Mouse (Mus musculus): ENCODE data around the gene Sptlc2. TPM values are rescaled to one million over a fixed set of nuclear protein-coding genes. Genes with fewer than 3 reads are reported as not detected.

The Sptlc2 gene
- polyA plus RNA-seq, 1 experiment from 2014 or later = 69.1 TPM

DNA sequence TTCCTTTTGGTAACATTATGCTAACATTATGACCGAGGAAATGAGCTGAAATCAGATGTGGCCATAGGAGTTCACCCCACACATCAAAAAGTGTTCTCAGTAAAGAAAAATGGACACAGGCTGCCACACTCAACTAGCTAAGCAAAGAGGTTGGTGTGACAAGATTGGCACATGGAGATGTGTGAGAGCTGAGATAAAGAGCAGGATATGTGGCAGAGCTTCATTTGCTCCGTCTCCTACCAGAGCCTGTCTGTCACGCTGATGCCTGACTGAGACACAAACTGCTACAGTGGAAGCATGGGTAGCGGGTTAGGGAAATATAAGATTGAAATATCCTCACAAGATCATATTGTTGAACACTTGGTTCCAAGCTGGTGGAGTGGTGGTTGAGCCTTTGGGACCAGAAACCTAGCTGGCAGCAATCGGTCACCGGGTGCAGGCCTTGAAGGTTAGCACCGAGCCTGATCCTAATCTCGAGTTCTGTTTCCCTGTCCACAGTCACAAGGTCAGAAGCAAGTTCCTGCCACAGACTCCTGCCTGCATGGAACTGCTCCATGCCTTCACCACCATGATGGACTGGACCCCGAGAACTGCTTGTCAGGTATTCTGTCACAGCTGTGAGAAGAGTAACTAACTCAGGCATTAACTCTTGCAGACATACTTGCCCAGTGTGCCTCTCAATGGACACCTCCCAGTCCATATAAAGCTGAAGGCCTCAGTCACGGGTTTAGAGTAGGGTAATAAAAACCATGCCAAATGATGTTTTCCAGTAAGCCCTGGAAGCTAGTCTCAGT is 7.4 kb downstream of the Sptlc2 start:
- Histone ChIP-seq H3K4me1 (ENCODE audit: control insufficient read depth in 2 of 2, insufficient read depth in 2 of 2, low read length in 2 of 2) (peaks cover 6 to 18% of the 10 kb centered on the region in 2 experiments), H3K27me3 (ENCODE audit: control insufficient read depth, insufficient read depth, low read length) (no peaks in the 10 kb centered on the region), H3K9ac (ENCODE audit: low read length) (no peak overlapping the region), H3K27ac (replicated peaks in 1 of 2; ENCODE audit: control insufficient read depth in 1 of 2, insufficient read depth in 1 of 2, low read depth in 2 of 2, low read length in 2 of 2) (peak overlapping the region; percentile 5 to 50; a peak in 3 of 4 replicates), H3K36me3 (ENCODE audit: control insufficient read depth, insufficient read depth, low read length) (no peaks in the 10 kb centered on the region), H3K4me2 (ENCODE audit: low read length) (no peak overlapping the region), H3K9me3 (ENCODE audit: control insufficient read depth, low read length) (no peaks in the 10 kb centered on the region), H3K4me3 (ENCODE audit: control insufficient read depth in 1 of 2, insufficient read depth in 1 of 2, low read depth in 1 of 2, low read length in 2 of 2) (no peak overlapping the region)
- no peak for ATAC-seq (ENCODE audit: insufficient number of reproducible peaks, insufficient read depth, low FRiP score, low read depth)
- WGBS = 55% methylated on average over 10 of the region's 10 CpGs

GRCm38 (mm10) chr12:87379496-87379895 is 8.7 kb downstream of the Sptlc2 start:
- H3K4me3 ChIP-seq (ENCODE audit: control insufficient read depth in 1 of 2, insufficient read depth in 1 of 2, low read depth in 1 of 2, low read length in 2 of 2) = no peak overlapping the region
- H3K9ac ChIP-seq (ENCODE audit: low read length) = no peak overlapping the region
- WGBS = 82% methylated on average over 2 of the region's 2 CpGs
- peaks cover 6 to 18% of the 10 kb centered on the region in 2 experiments for H3K4me1 ChIP-seq (ENCODE audit: control insufficient read depth in 2 of 2, insufficient read depth in 2 of 2, low read length in 2 of 2)
- no peak for ATAC-seq (ENCODE audit: insufficient number of reproducible peaks, insufficient read depth, low FRiP score, low read depth)
- H3K36me3 ChIP-seq (ENCODE audit: control insufficient read depth, insufficient read depth, low read length) = no peaks in the 10 kb centered on the region
- H3K27ac ChIP-seq (replicated peaks in 1 of 2; ENCODE audit: control insufficient read depth in 1 of 2, insufficient read depth in 1 of 2, low read depth in 2 of 2, low read length in 2 of 2) = no peak overlapping the region
- no peaks in the 10 kb centered on the region for H3K9me3 ChIP-seq (ENCODE audit: control insufficient read depth, low read length)
- no peak overlapping the region for H3K4me2 ChIP-seq (ENCODE audit: low read length)
- H3K27me3 ChIP-seq (ENCODE audit: control insufficient read depth, insufficient read depth, low read length) = no peaks in the 10 kb centered on the region

GRCm38 (mm10) chr12:87374159-87374558 is 14.0 kb downstream of the Sptlc2 start:
- H3K4me2 ChIP-seq (ENCODE audit: low read length) = no peak overlapping the region
- no peak overlapping the region for H3K27ac ChIP-seq (replicated peaks in 1 of 2; ENCODE audit: control insufficient read depth in 1 of 2, insufficient read depth in 1 of 2, low read depth in 2 of 2, low read length in 2 of 2)
- H3K4me3 ChIP-seq (ENCODE audit: control insufficient read depth in 1 of 2, insufficient read depth in 1 of 2, low read depth in 1 of 2, low read length in 2 of 2) = no peak overlapping the region
- no peaks in the 10 kb centered on the region for H3K9me3 ChIP-seq (ENCODE audit: control insufficient read depth, low read length)
- no peaks in the 10 kb centered on the region for H3K4me1 ChIP-seq (ENCODE audit: control insufficient read depth in 2 of 2, insufficient read depth in 2 of 2, low read length in 2 of 2)
- no peak overlapping the region for H3K9ac ChIP-seq (ENCODE audit: low read length)
- 87% methylated on average over 6 of the region's 6 CpGs for WGBS
- no peaks in the 10 kb centered on the region for H3K36me3 ChIP-seq (ENCODE audit: control insufficient read depth, insufficient read depth, low read length)
- no peak for ATAC-seq (ENCODE audit: insufficient number of reproducible peaks, insufficient read depth, low FRiP score, low read depth)
- no peaks in the 10 kb centered on the region for H3K27me3 ChIP-seq (ENCODE audit: control insufficient read depth, insufficient read depth, low read length)

DNA sequence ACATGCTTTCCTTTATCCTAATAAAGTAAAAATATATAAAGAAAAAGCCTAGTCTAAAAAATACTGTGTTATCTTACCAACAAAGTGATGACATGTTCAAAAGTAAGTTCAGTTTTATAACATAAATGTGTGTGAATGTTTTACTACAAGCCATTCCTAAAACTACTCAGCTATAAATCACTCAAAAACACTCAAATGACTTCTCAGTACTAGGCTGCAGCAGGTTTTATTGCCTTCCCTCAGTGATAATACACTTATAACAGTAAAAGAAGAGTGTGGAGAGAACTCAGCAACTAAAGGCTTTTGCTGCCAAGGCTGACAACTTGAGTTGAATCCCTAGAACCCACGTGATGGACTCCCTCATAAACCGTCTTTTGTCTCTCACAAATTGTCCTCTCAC is 18.8 kb downstream of the Sptlc2 start:
- ATAC-seq (ENCODE audit: insufficient number of reproducible peaks, insufficient read depth, low FRiP score, low read depth) = no peak
- Histone ChIP-seq H3K4me3 (ENCODE audit: control insufficient read depth in 1 of 2, insufficient read depth in 1 of 2, low read depth in 1 of 2, low read length in 2 of 2) (no peak overlapping the region), H3K27ac (replicated peaks in 1 of 2; ENCODE audit: control insufficient read depth in 1 of 2, insufficient read depth in 1 of 2, low read depth in 2 of 2, low read length in 2 of 2) (no peak overlapping the region), H3K9me3 (ENCODE audit: control insufficient read depth, low read length) (no peaks in the 10 kb centered on the region), H3K4me1 (ENCODE audit: control insufficient read depth in 2 of 2, insufficient read depth in 2 of 2, low read length in 2 of 2) (no peaks in the 10 kb centered on the region), H3K27me3 (ENCODE audit: control insufficient read depth, insufficient read depth, low read length) (no peaks in the 10 kb centered on the region), H3K4me2 (ENCODE audit: low read length) (no peak overlapping the region), H3K9ac (ENCODE audit: low read length) (no peak overlapping the region), H3K36me3 (ENCODE audit: control insufficient read depth, insufficient read depth, low read length) (peaks cover 33% of the 10 kb centered on the region)
- WGBS = 70% methylated on average over 2 of the region's 2 CpGs

DNA sequence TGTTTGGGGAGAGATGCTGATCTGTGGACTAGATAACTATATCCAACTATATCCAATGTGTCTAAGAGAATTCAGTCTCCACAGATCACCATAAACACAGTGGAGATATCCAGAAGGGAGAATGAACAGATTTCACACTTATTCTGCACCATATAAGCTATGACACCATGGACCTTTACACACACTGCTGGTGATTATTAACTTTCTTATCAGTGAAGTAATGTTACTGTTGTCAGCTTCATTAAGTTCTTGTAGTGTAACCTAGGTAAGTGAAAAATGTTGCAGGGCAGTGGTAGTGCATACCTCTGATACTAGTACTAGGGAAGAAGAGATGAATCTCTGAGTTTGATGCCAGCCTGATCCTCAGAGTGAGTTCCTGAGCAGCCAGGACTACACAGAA is 20.1 kb downstream of the Sptlc2 start:
- ATAC-seq (ENCODE audit: insufficient number of reproducible peaks, insufficient read depth, low FRiP score, low read depth) = no peak
- H3K9ac ChIP-seq (ENCODE audit: low read length) = no peak overlapping the region
- no peak overlapping the region for H3K27ac ChIP-seq (replicated peaks in 1 of 2; ENCODE audit: control insufficient read depth in 1 of 2, insufficient read depth in 1 of 2, low read depth in 2 of 2, low read length in 2 of 2)
- no peaks in the 10 kb centered on the region for H3K9me3 ChIP-seq (ENCODE audit: control insufficient read depth, low read length)
- no peak overlapping the region for H3K4me2 ChIP-seq (ENCODE audit: low read length)
- peaks cover 33% of the 10 kb centered on the region for H3K36me3 ChIP-seq (ENCODE audit: control insufficient read depth, insufficient read depth, low read length)
- no peaks in the 10 kb centered on the region for H3K27me3 ChIP-seq (ENCODE audit: control insufficient read depth, insufficient read depth, low read length)
- H3K4me1 ChIP-seq (ENCODE audit: control insufficient read depth in 2 of 2, insufficient read depth in 2 of 2, low read length in 2 of 2) = peaks cover 2 to 6% of the 10 kb centered on the region in 2 experiments; a peak in 3 of 4 replicates
- H3K4me3 ChIP-seq (ENCODE audit: control insufficient read depth in 1 of 2, insufficient read depth in 1 of 2, low read depth in 1 of 2, low read length in 2 of 2) = no peak overlapping the region

- H3K9ac ChIP-seq (ENCODE audit: low read length) = no peak overlapping the region
- no peak for ATAC-seq (ENCODE audit: insufficient number of reproducible peaks, insufficient read depth, low FRiP score, low read depth)
- H3K4me2 ChIP-seq (ENCODE audit: low read length) = no peak overlapping the region
- no peak overlapping the region for H3K4me3 ChIP-seq (ENCODE audit: control insufficient read depth in 1 of 2, insufficient read depth in 1 of 2, low read depth in 1 of 2, low read length in 2 of 2)
- H3K9me3 ChIP-seq (ENCODE audit: control insufficient read depth, low read length) = no peaks in the 10 kb centered on the region
- WGBS = 78% methylated on average over 9 of the region's 9 CpGs
- peaks cover 2 to 8% of the 10 kb centered on the region in 2 experiments; a peak in 3 of 4 replicates for H3K4me1 ChIP-seq (ENCODE audit: control insufficient read depth in 2 of 2, insufficient read depth in 2 of 2, low read length in 2 of 2)
- H3K27ac ChIP-seq (replicated peaks in 1 of 2; ENCODE audit: control insufficient read depth in 1 of 2, insufficient read depth in 1 of 2, low read depth in 2 of 2, low read length in 2 of 2) = no peak overlapping the region
- no peaks in the 10 kb centered on the region for H3K27me3 ChIP-seq (ENCODE audit: control insufficient read depth, insufficient read depth, low read length)
- H3K36me3 ChIP-seq (ENCODE audit: control insufficient read depth, insufficient read depth, low read length) = peaks cover 33% of the 10 kb centered on the region
Observed at GRCm38 (mm10) chr12:87365676-87366075, 22.5 kb downstream of the Sptlc2 start.

DNA sequence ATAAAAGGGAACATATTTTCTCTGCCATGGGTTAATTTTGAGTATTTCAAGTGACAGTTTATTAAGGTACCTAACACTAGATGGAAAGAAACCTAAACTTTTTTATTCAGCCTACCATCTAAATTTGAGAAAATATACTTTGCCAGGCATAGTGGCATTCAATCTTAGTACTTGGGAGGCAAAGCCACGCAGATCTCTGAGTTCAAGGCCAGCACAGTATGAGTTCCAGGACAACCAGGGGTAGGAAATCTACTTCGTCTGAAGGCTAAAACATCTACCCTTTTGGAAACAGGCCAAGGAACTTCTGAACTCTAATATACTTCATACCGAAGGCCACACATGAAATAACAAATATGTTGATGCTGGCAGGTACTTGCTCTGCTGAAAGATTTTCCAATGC is 26.0 kb downstream of the Sptlc2 start:
- Histone ChIP-seq H3K27ac (replicated peaks in 1 of 2; ENCODE audit: control insufficient read depth in 1 of 2, insufficient read depth in 1 of 2, low read depth in 2 of 2, low read length in 2 of 2) (0 out of 4 replicates have a peak overlapping the region, but pooled peaks of 1 of the 2 experiments have one; percentile 4), H3K4me3 (ENCODE audit: control insufficient read depth in 1 of 2, insufficient read depth in 1 of 2, low read depth in 1 of 2, low read length in 2 of 2) (no peak overlapping the region), H3K4me1 (ENCODE audit: control insufficient read depth in 2 of 2, insufficient read depth in 2 of 2, low read length in 2 of 2) (peaks cover 2 to 8% of the 10 kb centered on the region in 2 experiments; a peak in 3 of 4 replicates), H3K27me3 (ENCODE audit: control insufficient read depth, insufficient read depth, low read length) (no peaks in the 10 kb centered on the region), H3K4me2 (ENCODE audit: low read length) (no peak overlapping the region), H3K36me3 (ENCODE audit: control insufficient read depth, insufficient read depth, low read length) (peaks cover 20% of the 10 kb centered on the region), H3K9me3 (ENCODE audit: control insufficient read depth, low read length) (no peaks in the 10 kb centered on the region), H3K9ac (ENCODE audit: low read length) (no peak overlapping the region)
- ATAC-seq (ENCODE audit: insufficient number of reproducible peaks, insufficient read depth, low FRiP score, low read depth) = no peak
- 56% methylated on average over 3 of the region's 3 CpGs for WGBS

DNA sequence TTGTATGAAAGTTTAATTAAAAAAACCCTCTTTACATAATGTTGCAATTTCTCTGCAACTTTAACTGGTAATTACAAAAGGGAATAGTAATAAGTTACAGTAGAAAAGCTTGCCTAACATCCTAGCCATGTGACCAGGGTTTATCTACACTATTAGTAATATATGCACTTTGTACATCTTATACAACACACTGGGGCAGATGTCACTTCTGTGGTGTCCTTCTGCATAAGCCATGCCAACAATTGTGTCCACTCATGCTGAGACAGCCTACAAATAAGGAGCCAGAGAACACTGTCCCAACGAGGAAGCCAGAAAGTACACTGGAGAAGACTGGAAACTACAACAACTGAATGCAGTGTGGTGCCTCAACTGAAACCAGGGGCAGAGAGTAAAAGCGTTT is 40.1 kb downstream of the Sptlc2 start:
- no peak overlapping the region for H3K4me2 ChIP-seq (ENCODE audit: low read length)
- no peak overlapping the region for H3K9ac ChIP-seq (ENCODE audit: low read length)
- no peak overlapping the region for H3K4me3 ChIP-seq (ENCODE audit: control insufficient read depth in 1 of 2, insufficient read depth in 1 of 2, low read depth in 1 of 2, low read length in 2 of 2)
- WGBS = 65% methylated on average over 2 of the region's 2 CpGs
- no peak overlapping the region for H3K27ac ChIP-seq (replicated peaks in 1 of 2; ENCODE audit: control insufficient read depth in 1 of 2, insufficient read depth in 1 of 2, low read depth in 2 of 2, low read length in 2 of 2)
- no peak for ATAC-seq (ENCODE audit: insufficient number of reproducible peaks, insufficient read depth, low FRiP score, low read depth)
- no peaks in the 10 kb centered on the region for H3K9me3 ChIP-seq (ENCODE audit: control insufficient read depth, low read length)
- peaks cover 51% of the 10 kb centered on the region for H3K36me3 ChIP-seq (ENCODE audit: control insufficient read depth, insufficient read depth, low read length)
- no peaks in the 10 kb centered on the region for H3K27me3 ChIP-seq (ENCODE audit: control insufficient read depth, insufficient read depth, low read length)
- H3K4me1 ChIP-seq (ENCODE audit: control insufficient read depth in 2 of 2, insufficient read depth in 2 of 2, low read length in 2 of 2) = no peaks in the 10 kb centered on the region
